Mouse (Mus musculus) G1E (cell line): ENCODE results near the gene Gmppa. TPM values are rescaled to one million over a fixed set of nuclear protein-coding genes. Genes with fewer than 3 reads are reported as not detected.
A peak's percentile ranks its signal among the peaks of the same experiment; 100 is the strongest.

Source experiments
- ATAC-seq: 2 replicates; pipeline ENCODE4 v1.8.0; 2016; ENCODE audit warnings: mild to moderate bottlenecking; ENCODE audit not compliant: insufficient number of reproducible peaks, poor library complexity, low FRiP score, severe bottlenecking; ENCODE audit errors: extremely low read depth
- DNase-seq: peaks from one replicate; pipeline ENCODE4 v3.0.0; 2012; ENCODE audit warnings: low spot score
- H3K27me3 ChIP-seq: 2 replicates; pipeline ENCODE4 v1.6.1; 2012; ENCODE audit warnings: mild to moderate bottlenecking, low read length, inconsistent platforms; ENCODE audit not compliant: insufficient read depth
- H3K36me3 ChIP-seq: replicated peaks from 2 replicates; pipeline ENCODE3; 2012; ENCODE audit warnings: mild to moderate bottlenecking, inconsistent platforms
- H3K4me1 ChIP-seq: 2 replicates; pipeline ENCODE4 v1.6.1; 2012; ENCODE audit warnings: low read depth, low read length, inconsistent platforms, mixed read lengths; ENCODE audit not compliant: insufficient read depth
- H3K4me3 ChIP-seq: 2 replicates; pipeline ENCODE4 v1.5.1; 2012; ENCODE audit warnings: low read depth, mild to moderate bottlenecking, inconsistent platforms, low read length, moderate library complexity, mixed read lengths
- H3K9me3 ChIP-seq: replicated peaks from 2 replicates; pipeline ENCODE4 v1.6.1; 2012; ENCODE audit warnings: inconsistent platforms
- CTCF ChIP-seq: IDR thresholded peaks from 2 replicates; pipeline ENCODE4 v1.5.1; 2012; ENCODE audit warnings: low read depth, low read length, inconsistent platforms, mixed read lengths
- GATA1 ChIP-seq: IDR thresholded peaks from 2 replicates; pipeline ENCODE4 v1.6.1; 2012; ENCODE audit warnings: borderline replicate concordance, low read length, inconsistent platforms, mixed read lengths
- GATA2 ChIP-seq: IDR thresholded peaks from 2 replicates; pipeline ENCODE4 v1.6.1; 2012; ENCODE audit warnings: low read depth, low read length, inconsistent platforms, borderline replicate concordance
- POLR2AphosphoS5 ChIP-seq: IDR thresholded peaks from 2 replicates; pipeline ENCODE4 v1.6.1; 2012; ENCODE audit warnings: low read depth, low read length, inconsistent platforms; ENCODE audit not compliant: insufficient replicate concordance
- TAL1 ChIP-seq: conservative IDR thresholded peaks from 2 replicates; pipeline ENCODE4 v1.6.1; 2012; ENCODE audit warnings: low read depth, low read length, inconsistent platforms, mixed read lengths
- polyA plus RNA-seq: library from polyadenylated mRNA; stranded (reverse); fragments of >175 nt; gene quantifications from 2 replicates; pipeline ENCODE4 v1.2.3, GENCODE M21; 2012
- total RNA-seq, 2 experiments: library from RNA; stranded (forward) in 1 of 2; stranded (reverse) in 1 of 2; fragments of 200-1000 nt in 1 of 2; fragments of >200 nt in 1 of 2; fragmentation: Nextera tagmentation in 1 of 2; gene quantifications; 2 replicates each; pipeline ENCODE4 v1.2.3; 2014 to 2017

The Gmppa gene
- total and polyA plus RNA-seq, 3 experiments = 178 to 328 (median 182) TPM

- peaks cover 53% of the 10 kb centered on the region for H3K4me1 ChIP-seq
- no peak for ATAC-seq
- peaks cover 30% of the 10 kb centered on the region for H3K27me3 ChIP-seq
- no peaks in the 10 kb centered on the region for H3K9me3 ChIP-seq
- H3K4me3 ChIP-seq = no peak overlapping the region
- TF ChIP-seq TAL1 = no peak
- TF ChIP-seq GATA2 = no peak
- no peak for DNase-seq
- H3K36me3 ChIP-seq = peaks cover 43% of the 10 kb centered on the region
These were observed 33.6 kb downstream of the Gmppa start for GRCm38 (mm10) chr1:75469287-75469825.

- Histone ChIP-seq H3K9me3 (no peaks in the 10 kb centered on the region), H3K27me3 (no peaks in the 10 kb centered on the region; the same call in 1 of the 2 replicates), H3K4me3 (no peak overlapping the region; the same call in 1 of the 2 replicates), H3K36me3 (peaks cover 62% of the 10 kb centered on the region), H3K4me1 (peaks cover 60% of the 10 kb centered on the region)
- TF ChIP-seq TAL1 (no peak), GATA1 (no peak), GATA2 (no peak), POLR2AphosphoS5 (no peak), CTCF (no peak)
- no peak for ATAC-seq
- DNase-seq = no peak
These were observed 40.7 kb downstream of the Gmppa start for GRCm38 (mm10) chr1:75476441-75476840.

GRCm38 (mm10) chr1:75477264-75477965 is 41.7 kb downstream of the Gmppa start:
- peak; percentile 22; the same call in 1 of the 2 replicates for ATAC-seq
- H3K27me3 ChIP-seq = peaks cover under 1% of the 10 kb centered on the region; the same call in 1 of the 2 replicates

GRCm38 (mm10) chr1:75477966-75478290 is 42.2 kb downstream of the Gmppa start:
- DNase-seq (no peak), ATAC-seq (no peak)
- H3K4me1 ChIP-seq = peaks cover 59% of the 10 kb centered on the region
- peak overlapping the region; percentile 80 for H3K4me3 ChIP-seq
- peaks cover 4% of the 10 kb centered on the region; the same call in 1 of the 2 replicates for H3K27me3 ChIP-seq
- H3K36me3 ChIP-seq = peaks cover 54% of the 10 kb centered on the region
- H3K9me3 ChIP-seq = no peaks in the 10 kb centered on the region
- no peak for TF ChIP-seq POLR2AphosphoS5
- no peak for TF ChIP-seq GATA1
- TF ChIP-seq TAL1 = no peak
- TF ChIP-seq CTCF = no peak
- TF ChIP-seq GATA2 = no peak

More at GRCm38 (mm10) chr1:75477264-75477965, 41.7 kb downstream of the Gmppa start:
- H3K4me1 ChIP-seq = peaks cover 57% of the 10 kb centered on the region
- no peaks in the 10 kb centered on the region for H3K9me3 ChIP-seq
- DNase-seq = peak; percentile 74
- H3K4me3 ChIP-seq = peak overlapping the region; percentile 80
- TF ChIP-seq GATA1 = no peak
- TF ChIP-seq POLR2AphosphoS5 = no peak
- TF ChIP-seq CTCF = peak; percentile 80
- H3K36me3 ChIP-seq = peaks cover 54% of the 10 kb centered on the region

- H3K4me3 ChIP-seq = peak overlapping the region; percentile 80
- H3K9me3 ChIP-seq = no peaks in the 10 kb centered on the region
- ATAC-seq (no peak), DNase-seq (peak; percentile 79)
- H3K4me1 ChIP-seq = peaks cover 58% of the 10 kb centered on the region
- TF ChIP-seq CTCF = no peak
- no peak for TF ChIP-seq TAL1
- no peak for TF ChIP-seq GATA2
- no peak for TF ChIP-seq POLR2AphosphoS5
- no peak for TF ChIP-seq GATA1
- H3K36me3 ChIP-seq = peaks cover 49% of the 10 kb centered on the region
- peaks cover 4% of the 10 kb centered on the region; the same call in 1 of the 2 replicates for H3K27me3 ChIP-seq
These were observed 42.8 kb downstream of the Gmppa start for GRCm38 (mm10) chr1:75478497-75478896.

- ATAC-seq (peak; percentile 87), DNase-seq (peak; percentile 100)
- Histone ChIP-seq H3K4me3 (peak within 1 kb of the TSS; percentile 80), H3K4me1 (peaks cover 53% of the 10 kb centered on the region), H3K36me3 (peaks cover 43% of the 10 kb centered on the region), H3K9me3 (no peaks in the 10 kb centered on the region), H3K27me3 (peaks cover 4% of the 10 kb centered on the region; the same call in 1 of the 2 replicates)
- TF ChIP-seq POLR2AphosphoS5 (no peak), CTCF (no peak), GATA2 (no peak), TAL1 (no peak), GATA1 (no peak)
These were observed 43.3 kb downstream of the Gmppa start, which contains the start of the genes Chpf and Tmem198 for GRCm38 (mm10) chr1:75478916-75479634. Gene Chpf (minus strand): TSS chr1:75479307. Gene Tmem198 (plus strand): TSS chr1:75479532.
